Mouse (Mus musculus) mature B cell (primary cell): ENCODE results near the gene Rapgefl1.

Source experiments
- in situ Hi-C: fragments of 300-500 bp; cut with MboI; formaldehyde crosslinking; loops from 2 replicates; pipeline ENCODE4 v1.14.3; 2019

Rapgefl1 gene

GRCm38 (mm10) chr11:98836651-98837141, at the start of gene Rapgefl1:
TSS of gene Rapgefl1 (plus strand) at chr11:98836785.
- in situ Hi-C loops = no loop called here

- in situ Hi-C loops = loop anchor here (10.0 kb wide), 1 partner anchor 52 kb away; no protein-coding TSS in a partner anchor
These were observed 49.4 kb upstream of the Rapgefl1 start for GRCm38 (mm10) chr11:98787229-98787628.

- in situ Hi-C loops = loop anchor here (10.0 kb wide), 1 partner anchor 53 kb away; no protein-coding TSS in a partner anchor
These were observed 48.9 kb upstream of the Rapgefl1 start for GRCm38 (mm10) chr11:98787691-98788090.

GRCm38 (mm10) chr11:98788139-98788538, 48.4 kb upstream of the Rapgefl1 start:
- in situ Hi-C loops = loop anchor here (10.0 kb wide), 1 partner anchor 53 kb away; no protein-coding TSS in a partner anchor

- in situ Hi-C loops = loop anchor here (10.0 kb wide), 1 partner anchor 54 kb away; no protein-coding TSS in a partner anchor
These were observed 47.9 kb upstream of the Rapgefl1 start for GRCm38 (mm10) chr11:98788550-98789218.

GRCm38 (mm10) chr11:98789219-98789807, 47.3 kb upstream of the Rapgefl1 start:
- in situ Hi-C loops = loop anchor here (10.0 kb wide), 1 partner anchor 55 kb away; no protein-coding TSS in a partner anchor

- in situ Hi-C loops = loop anchor here (10.0 kb wide), 1 partner anchor 55 kb away; no protein-coding TSS in a partner anchor
These were observed 46.8 kb upstream of the Rapgefl1 start for GRCm38 (mm10) chr11:98789824-98790223.

GRCm38 (mm10) chr11:98790631-98791205, 45.9 kb upstream of the Rapgefl1 start:
- in situ Hi-C loops = no loop called here

GRCm38 (mm10) chr11:98791448-98791847, 45.1 kb upstream of the Rapgefl1 start:
- in situ Hi-C loops = no loop called here

- in situ Hi-C loops = no loop called here
These were observed 44.5 kb upstream of the Rapgefl1 start for GRCm38 (mm10) chr11:98792081-98792480.

- in situ Hi-C loops = no loop called here
These were observed 42.0 kb upstream of the Rapgefl1 start for GRCm38 (mm10) chr11:98794469-98795014.

- in situ Hi-C loops = no loop called here
These were observed 41.4 kb upstream of the Rapgefl1 start, which contains the start of gene Msl1 for GRCm38 (mm10) chr11:98795015-98795713. TSS of gene Msl1 (plus strand) at chr11:98795516.

- in situ Hi-C loops = no loop called here
These were observed 40.7 kb upstream of the Rapgefl1 start for GRCm38 (mm10) chr11:98795714-98796514.

- in situ Hi-C loops = no loop called here
These were observed 39.9 kb upstream of the Rapgefl1 start for GRCm38 (mm10) chr11:98796515-98797216.

- in situ Hi-C loops = no loop called here
These were observed 39.3 kb upstream of the Rapgefl1 start for GRCm38 (mm10) chr11:98797306-98797705.

- in situ Hi-C loops = no loop called here
These were observed 38.7 kb upstream of the Rapgefl1 start for GRCm38 (mm10) chr11:98797909-98798308.

GRCm38 (mm10) chr11:98804605-98805004, 32.0 kb upstream of the Rapgefl1 start, which contains the start of gene Casc3:
TSS of gene Casc3 (plus strand) at chr11:98804905.
- in situ Hi-C loops = no loop called here

- in situ Hi-C loops = no loop called here
These were observed 28.2 kb upstream of the Rapgefl1 start for GRCm38 (mm10) chr11:98808417-98808816.

GRCm38 (mm10) chr11:98809457-98810290, 26.9 kb upstream of the Rapgefl1 start:
- in situ Hi-C loops = no loop called here
